Mouse (Mus musculus): ENCODE measurements at regions not wholly inside any gene's neighbourhood (a gene's known extent, or its start where the extent isn't known, plus 50 kb on each side); places are given as distances from the start of the nearest gene placed in this dataset.
A peak's percentile ranks its signal among the peaks of the same experiment; 100 is the strongest.

DNA sequence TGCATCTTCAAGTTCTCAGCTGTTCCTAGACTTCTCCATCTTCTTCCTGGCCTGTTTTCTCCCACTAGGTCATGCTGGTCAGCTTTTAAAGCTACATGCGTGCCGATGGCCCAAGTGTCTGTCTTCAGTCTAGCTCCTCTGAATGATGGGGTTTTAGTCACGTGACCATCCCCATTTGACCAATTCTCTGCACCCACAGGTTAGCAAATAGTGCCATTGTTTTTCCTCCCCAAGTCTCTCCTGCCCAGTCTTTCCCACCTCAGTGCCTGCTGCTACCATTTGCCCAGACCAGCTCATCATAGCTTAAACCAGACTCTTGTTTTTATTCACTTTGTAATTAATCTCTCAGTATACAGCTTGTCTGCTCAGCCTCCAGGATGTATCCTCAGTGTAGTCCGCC is 62.3 kb downstream of the Zfp706 start:
- no peak for DNase-seq

GRCm38 (mm10) chr15:36944556-36945171 is 62.9 kb downstream of the Zfp706 start:
- no peak for DNase-seq

- no peak for DNase-seq
Measured at GRCm38 (mm10) chr15:36943492-36944112, 64.0 kb downstream of the Zfp706 start.

DNA sequence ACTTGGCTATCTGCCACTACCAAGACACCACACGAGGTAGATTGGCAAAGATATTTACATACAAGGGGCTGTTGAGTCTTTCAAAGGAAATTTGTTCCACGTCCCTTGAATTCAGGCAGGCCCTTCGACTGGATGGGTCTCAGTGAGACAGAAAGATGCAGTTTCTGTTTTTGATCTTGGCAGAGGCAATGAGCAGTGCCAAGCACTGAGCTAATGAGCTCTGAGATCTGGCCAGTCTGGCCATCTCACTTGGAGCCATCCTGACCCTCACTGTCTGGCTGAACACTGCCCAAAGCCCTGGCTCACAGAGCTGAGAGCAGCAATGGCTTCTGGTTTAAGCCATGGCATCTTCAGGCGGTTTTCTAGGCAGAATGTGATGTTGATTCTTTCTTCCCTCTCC is 65.3 kb downstream of the Zfp706 start:
- DNase-seq: peak; percentile 82

- DNase-seq: peak; percentile 55
Measured at GRCm38 (mm10) chr15:36941741-36942140, 65.8 kb downstream of the Zfp706 start.

GRCm38 (mm10) chr15:36939608-36940007 is 68.0 kb downstream of the Zfp706 start:
- peak; percentile 64 for DNase-seq

GRCm38 (mm10) chr15:36939153-36939552 is 68.4 kb downstream of the Zfp706 start:
- no peak for DNase-seq

- peak; percentile 99 for DNase-seq
Measured at GRCm38 (mm10) chr15:36938511-36939150, 68.9 kb downstream of the Zfp706 start.

DNA sequence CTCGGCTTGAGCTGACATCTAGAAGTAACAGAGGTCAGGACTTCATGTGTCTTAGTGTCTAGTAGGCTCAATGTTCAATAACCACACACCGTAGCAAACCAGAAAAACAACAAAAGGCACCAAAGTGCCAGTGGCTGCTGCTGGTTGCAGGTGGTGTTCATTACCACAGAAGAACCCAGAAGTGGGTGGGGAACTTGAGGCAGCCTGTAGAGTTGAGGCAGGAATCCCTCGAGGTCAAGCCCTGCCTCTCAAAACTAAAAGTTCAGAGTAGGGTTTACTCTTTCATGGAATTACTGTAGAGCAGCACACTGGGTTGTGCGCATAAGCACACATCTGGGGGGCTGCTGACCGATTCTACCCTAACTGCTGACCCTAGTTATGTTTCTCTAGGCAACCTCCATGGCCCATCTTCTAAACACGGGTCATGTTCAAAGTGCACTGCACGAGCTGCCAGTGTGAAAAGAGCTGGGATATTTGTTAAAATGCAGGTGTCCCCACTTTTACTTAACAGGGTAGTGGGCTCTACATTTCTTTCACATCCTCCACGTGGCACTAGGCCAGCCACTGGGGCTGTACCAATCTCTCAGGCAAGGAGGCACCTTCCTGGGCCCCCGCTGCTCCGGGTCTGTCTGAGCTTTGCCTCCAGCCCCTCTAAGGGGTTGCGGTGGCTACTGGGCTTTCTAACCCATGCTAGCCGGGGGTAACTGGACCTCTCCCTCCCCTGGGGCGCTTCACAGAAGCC is 69.6 kb downstream of the Zfp706 start:
- no peak for DNase-seq

- DNase-seq: peak; percentile 49
Measured at GRCm38 (mm10) chr15:36937067-36937657, 70.4 kb downstream of the Zfp706 start.

- no peak for DNase-seq
Measured at GRCm38 (mm10) chr15:36934801-36935200, 72.8 kb downstream of the Zfp706 start.

DNA sequence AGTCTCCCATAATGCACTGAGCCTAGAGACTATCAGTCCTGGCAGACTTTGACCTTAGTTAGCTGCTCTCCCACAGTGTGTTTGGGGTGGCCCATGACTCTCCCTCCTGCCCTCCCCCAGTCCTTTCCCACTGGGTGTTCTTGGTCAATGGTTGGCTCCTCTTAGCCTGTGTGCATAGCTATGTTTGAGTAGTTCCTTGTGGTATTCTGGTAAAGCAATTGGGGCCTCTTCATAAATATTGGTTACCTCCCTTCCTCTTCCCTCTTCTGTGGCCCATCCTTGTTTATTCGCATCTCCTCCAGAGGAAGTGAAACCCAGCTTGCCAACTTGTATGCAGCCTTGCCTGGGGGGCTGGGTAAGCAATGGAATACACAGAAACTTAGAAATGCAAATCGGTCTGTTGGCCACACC is 74.0 kb downstream of the Zfp706 start:
- no peak for DNase-seq

- DNase-seq: no peak
Measured at GRCm38 (mm10) chr15:36931460-36931859, 76.1 kb downstream of the Zfp706 start.

DNA sequence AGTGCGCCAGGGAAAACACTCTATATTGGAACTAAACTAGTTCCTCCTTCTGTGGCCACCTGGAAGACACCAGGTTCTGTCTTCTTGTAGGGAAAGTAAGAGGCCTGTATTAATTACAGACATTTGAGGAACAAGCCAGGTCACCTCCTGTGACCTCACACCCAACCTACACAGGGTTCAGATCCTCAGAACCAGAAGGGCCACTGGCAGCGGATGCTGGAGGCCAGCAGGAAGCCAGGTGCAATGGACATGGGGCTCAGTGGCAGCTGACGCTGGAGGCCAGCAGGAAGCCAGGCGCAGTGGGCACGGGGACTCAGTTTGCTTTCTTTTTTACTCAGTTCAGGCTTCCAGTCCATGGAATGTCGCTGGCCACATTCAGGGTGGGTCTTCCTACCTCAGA is 77.1 kb downstream of the Zfp706 start:
- DNase-seq: no peak

GRCm38 (mm10) chr15:36929786-36930185 is 77.8 kb downstream of the Zfp706 start:
- no peak for DNase-seq

DNA sequence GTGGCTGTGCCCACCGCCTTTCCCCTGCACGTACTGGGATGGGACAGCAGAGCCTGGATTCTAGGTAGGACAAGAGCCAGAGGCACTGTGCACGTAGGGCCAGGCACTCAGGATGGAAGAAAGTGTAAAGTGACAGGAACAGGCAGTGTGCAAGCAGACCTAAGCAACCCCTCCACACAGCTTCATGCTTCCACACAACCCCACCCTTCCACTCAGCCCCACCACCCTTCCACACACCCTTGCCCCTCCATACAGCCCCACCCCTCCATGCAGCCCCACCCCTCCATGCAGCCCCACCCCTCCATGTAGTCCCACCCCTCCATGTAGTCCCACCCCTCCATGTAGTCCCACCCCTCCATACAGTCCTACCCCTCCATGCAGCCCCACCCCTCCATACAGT is 78.5 kb downstream of the Zfp706 start:
- no peak for DNase-seq

GRCm38 (mm10) chr15:36928678-36929077 is 78.9 kb downstream of the Zfp706 start:
- no peak for DNase-seq

- DNase-seq: no peak
Measured at GRCm38 (mm10) chr15:36927436-36927835, 80.1 kb downstream of the Zfp706 start.

GRCm38 (mm10) chr15:36924171-36924570 is 83.4 kb downstream of the Zfp706 start:
- peak; percentile 79 for DNase-seq

DNA sequence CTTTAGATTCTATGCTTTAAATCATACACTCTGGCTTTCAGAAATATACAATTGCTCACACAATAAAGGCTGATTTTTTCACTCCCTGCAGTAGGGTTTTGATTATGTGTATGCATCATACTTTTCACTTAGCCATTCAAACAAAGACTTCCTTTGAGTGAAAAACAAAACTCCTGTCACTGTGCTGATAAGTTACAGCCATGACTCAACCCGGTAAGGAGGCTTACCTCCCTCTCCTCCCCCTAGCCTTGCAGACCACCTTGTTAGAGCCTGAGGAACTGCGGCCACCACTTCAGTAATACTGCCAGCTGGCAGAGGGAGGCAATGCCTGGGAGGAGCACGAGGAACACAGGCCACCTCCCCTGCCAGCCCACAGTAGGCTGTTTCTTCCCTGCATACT is 86.2 kb downstream of the Zfp706 start:
- DNase-seq: no peak

- no peak for DNase-seq
Measured at GRCm38 (mm10) chr15:36920886-36921285, 86.7 kb downstream of the Zfp706 start.

- DNase-seq: no peak
Measured at GRCm38 (mm10) chr15:36919704-36920103, 87.9 kb downstream of the Zfp706 start.

GRCm38 (mm10) chr15:36919209-36919608 is 88.4 kb downstream of the Zfp706 start:
- DNase-seq: no peak

Data from cerebellum, adult 11-12 months (tissue).